Mouse (Mus musculus) embryo, embryonic 11.5 days (tissue): ENCODE data around the gene Usp53.

ENCODE experiments used
- DNase-seq: peaks from one replicate; pipeline ENCODE4 v3.0.0-alpha.2; 2012; ENCODE audit warnings: low read depth, low spot score

Usp53 gene

GRCm38 (mm10) chr3:122984249-122985182 is at the start of gene Usp53:
Usp53 (minus strand) TSS chr3:122984510.
- peak; percentile 95 for DNase-seq

- DNase-seq: no peak
Measured at GRCm38 (mm10) chr3:123033804-123034203, 49.5 kb upstream of the Usp53 start.

GRCm38 (mm10) chr3:123025634-123026033 is 41.3 kb upstream of the Usp53 start:
- no peak for DNase-seq

- DNase-seq: no peak
Measured at GRCm38 (mm10) chr3:123024496-123025234, 40.4 kb upstream of the Usp53 start.

GRCm38 (mm10) chr3:123018792-123019191 is 34.5 kb upstream of the Usp53 start:
- DNase-seq: no peak

- DNase-seq: no peak
Measured at GRCm38 (mm10) chr3:123013476-123013875, 29.2 kb upstream of the Usp53 start.

- DNase-seq: no peak
Measured at GRCm38 (mm10) chr3:123009417-123009816, 25.1 kb upstream of the Usp53 start.

- DNase-seq: no peak
Measured at GRCm38 (mm10) chr3:123007386-123007785, 23.1 kb upstream of the Usp53 start.

GRCm38 (mm10) chr3:123001053-123001452 is 16.7 kb upstream of the Usp53 start:
- no peak for DNase-seq

- no peak for DNase-seq
Measured at GRCm38 (mm10) chr3:122998511-122998910, 14.2 kb upstream of the Usp53 start.

- no peak for DNase-seq
Measured at GRCm38 (mm10) chr3:122996968-122997367, 12.7 kb upstream of the Usp53 start.

GRCm38 (mm10) chr3:122986906-122987305 is 2.6 kb upstream of the Usp53 start:
- no peak for DNase-seq

GRCm38 (mm10) chr3:122986386-122986785 is 2.1 kb upstream of the Usp53 start:
- no peak for DNase-seq

GRCm38 (mm10) chr3:122985183-122985944 is 1.1 kb upstream of the Usp53 start:
- DNase-seq: no peak

- no peak for DNase-seq
Measured at GRCm38 (mm10) chr3:122983849-122984248, 461 bp downstream of the Usp53 start.

GRCm38 (mm10) chr3:122975964-122976363 is 8.3 kb downstream of the Usp53 start:
- DNase-seq: no peak

- no peak for DNase-seq
Measured at GRCm38 (mm10) chr3:122975363-122975762, 8.9 kb downstream of the Usp53 start.

- no peak for DNase-seq
Measured at GRCm38 (mm10) chr3:122974833-122975232, 9.5 kb downstream of the Usp53 start.

GRCm38 (mm10) chr3:122972126-122972822 is 12.0 kb downstream of the Usp53 start:
- DNase-seq: no peak

- no peak for DNase-seq
Measured at GRCm38 (mm10) chr3:122968391-122968790, 15.9 kb downstream of the Usp53 start.

- no peak for DNase-seq
Measured at GRCm38 (mm10) chr3:122964301-122964700, 20.0 kb downstream of the Usp53 start.
